Mouse (Mus musculus): Measurements from ENCODE around the gene Gm10719. TPM values are rescaled to one million over a fixed set of nuclear protein-coding genes. Genes with fewer than 3 reads are reported as not detected.
"Not testable (repeated sequence)": the region's sequence is repeated elsewhere in the genome, so short reads cannot be mapped to it uniquely, and the experiment has no call there.

Gene Gm10719
- total RNA-seq (2022), result under 1 TPM in 2 of 4 experiments, not detected in 2; 0.47 to 0.52 TPM

- not testable (repeated sequence) for DNase-seq (ENCODE audit: low spot score)
Observed at GRCm38 (mm10) chr9:3017108-3017507, at the start of gene Gm10719. Gene Gm10719 (plus strand): TSS chr9:3017408.

- peak; percentile 30 for DNase-seq (ENCODE audit: low spot score)
Observed at GRCm38 (mm10) chr9:3000445-3000972, 16.7 kb upstream of the Gm10719 start, which contains the start of gene Gm10722. Gene Gm10722 (plus strand): TSS chr9:3000922.

- peak; percentile 57 for DNase-seq (ENCODE audit: low spot score)
Observed at GRCm38 (mm10) chr9:3001006-3001405, 16.2 kb upstream of the Gm10719 start.

- peak; percentile 100 for DNase-seq (ENCODE audit: low spot score)
Observed at GRCm38 (mm10) chr9:3001948-3002659, 15.1 kb upstream of the Gm10719 start.

- not testable (repeated sequence) for DNase-seq (ENCODE audit: low spot score)
Observed at GRCm38 (mm10) chr9:3002794-3003396, 14.3 kb upstream of the Gm10719 start, which contains the start of gene Gm11168. Gene Gm11168 (plus strand): TSS chr9:3003346.

GRCm38 (mm10) chr9:3006179-3006578 lies 11.0 kb upstream of the Gm10719 start:
- not testable (repeated sequence) for DNase-seq (ENCODE audit: low spot score)

- DNase-seq (ENCODE audit: low spot score), result peak; percentile 100
Observed at GRCm38 (mm10) chr9:3006636-3007035, 10.6 kb upstream of the Gm10719 start.

- DNase-seq (ENCODE audit: low spot score), result not testable (repeated sequence)
Observed at GRCm38 (mm10) chr9:3007272-3007671, 9.9 kb upstream of the Gm10719 start.

GRCm38 (mm10) chr9:3009331-3009730 lies 7.9 kb upstream of the Gm10719 start:
- not testable (repeated sequence) for DNase-seq (ENCODE audit: low spot score)

GRCm38 (mm10) chr9:3012054-3012621 lies 5.1 kb upstream of the Gm10719 start:
- DNase-seq (ENCODE audit: low spot score), result not testable (repeated sequence)

GRCm38 (mm10) chr9:3012733-3013279 lies 4.4 kb upstream of the Gm10719 start, which contains the start of gene Gm10721:
Gene Gm10721 (plus strand): TSS chr9:3013140.
- not testable (repeated sequence) for DNase-seq (ENCODE audit: low spot score)

- DNase-seq (ENCODE audit: low spot score), result not testable (repeated sequence)
Observed at GRCm38 (mm10) chr9:3015354-3015753, 1.9 kb upstream of the Gm10719 start, which contains the start of gene Gm10720. Gene Gm10720 (plus strand): TSS chr9:3015654.

GRCm38 (mm10) chr9:3015896-3016295 lies 1.3 kb upstream of the Gm10719 start:
- DNase-seq (ENCODE audit: low spot score), result peak; percentile 6

GRCm38 (mm10) chr9:3018944-3019343 lies 1.7 kb downstream of the Gm10719 start:
- not testable (repeated sequence) for DNase-seq (ENCODE audit: low spot score)

- DNase-seq (ENCODE audit: low spot score), result peak; percentile 86
Observed at GRCm38 (mm10) chr9:3019835-3020727, 2.9 kb downstream of the Gm10719 start.

- peak; percentile 92 for DNase-seq (ENCODE audit: low spot score)
Observed at GRCm38 (mm10) chr9:3022316-3023008, 5.3 kb downstream of the Gm10719 start.

- DNase-seq (ENCODE audit: low spot score), result peak; percentile 77
Observed at GRCm38 (mm10) chr9:3023312-3023984, 6.2 kb downstream of the Gm10719 start, which contains the start of gene Gm10718. Gene Gm10718 (plus strand): TSS chr9:3023547.

- DNase-seq (ENCODE audit: low spot score), result peak; percentile 100
Observed at GRCm38 (mm10) chr9:3023985-3024648, 6.9 kb downstream of the Gm10719 start.
